Mouse (Mus musculus): ENCODE data around the gene Fam19a5.

DNA sequence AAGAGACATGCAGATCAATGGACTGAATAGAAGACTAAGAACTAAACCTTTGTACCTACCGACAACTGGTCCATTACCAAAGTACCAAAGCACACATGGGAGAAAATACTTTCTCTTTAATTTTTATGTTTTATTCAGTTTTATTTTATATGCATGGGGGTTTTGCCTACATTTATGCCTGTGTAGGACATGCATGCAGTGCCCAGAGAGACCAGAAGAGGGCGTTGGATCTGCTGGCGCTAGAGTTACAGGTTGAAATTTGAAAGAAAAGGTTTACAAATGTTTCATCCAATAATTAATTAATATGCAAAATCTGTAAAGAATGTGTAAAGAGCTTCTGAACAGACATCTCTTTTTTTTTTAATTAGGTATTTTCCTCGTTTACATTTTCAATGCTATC, 229.9 kb downstream of the Fam19a5 start:
- TF ChIP-seq CTCF (IDR thresholded peaks at IDR 0.05; ENCODE audit: low read depth) (peak; percentile 31), EP300 (optimal IDR thresholded peaks at IDR 0.05) (no peak)
